Mouse (Mus musculus) Muller cell, postnatal 12 days (primary cell): Measurements from ENCODE around the gene Fgfr2.

Source experiments
- DNase-seq: peaks from one replicate; pipeline ENCODE4 v3.0.0-alpha.2; 2015; ENCODE audit errors: inconsistent ontology term

Fgfr2 gene

DNA sequence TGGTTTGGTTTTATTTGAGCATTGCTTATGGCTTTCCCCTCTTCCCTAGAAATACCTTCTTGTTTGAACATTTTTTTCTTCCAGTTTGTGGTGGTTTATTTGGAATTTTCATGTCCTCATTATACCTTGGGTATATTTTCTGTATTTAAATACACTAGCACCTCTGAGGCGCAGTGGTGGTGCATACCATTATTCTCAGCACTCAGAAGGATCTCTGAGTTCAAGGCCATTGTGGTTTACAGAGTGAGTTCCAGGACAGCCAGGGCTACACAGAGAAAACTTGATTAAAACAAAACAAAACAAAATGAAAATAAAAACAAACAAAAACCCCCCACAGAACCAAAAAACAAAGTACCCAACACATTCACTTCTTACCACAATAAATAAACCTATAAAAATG is 189.8 kb downstream of the Fgfr2 start:
- DNase-seq, result no peak

GRCm38 (mm10) chr7:132931560-132932351 is 191.4 kb downstream of the Fgfr2 start:
- peak; percentile 53 for DNase-seq

- peak; percentile 98 for DNase-seq
Observed at GRCm38 (mm10) chr7:132930850-132931559, 192.1 kb downstream of the Fgfr2 start, which contains the start of gene Zranb1. TSS of gene Zranb1 (plus strand) at chr7:132931142.

DNA sequence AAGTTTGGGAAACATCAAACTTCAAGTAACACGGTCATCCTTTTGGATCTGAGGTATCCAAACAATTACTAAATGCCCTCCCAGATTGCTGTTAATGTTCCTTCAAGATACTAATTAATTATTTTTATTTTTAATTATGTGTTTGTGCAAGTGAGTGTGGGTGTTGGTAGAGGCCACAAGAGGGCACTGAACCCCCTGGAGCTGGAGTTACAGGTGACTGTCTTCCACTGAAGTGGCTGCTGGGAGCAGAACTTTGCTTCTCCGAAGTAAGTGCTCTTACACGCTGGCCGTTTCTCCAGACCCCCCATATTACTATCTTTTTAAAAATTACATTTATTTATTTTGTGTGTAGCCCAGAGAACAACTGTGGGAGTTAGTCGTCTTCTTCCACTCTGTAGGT is 193.1 kb downstream of the Fgfr2 start:
- DNase-seq, result no peak

GRCm38 (mm10) chr7:132927201-132927600 is 195.9 kb downstream of the Fgfr2 start:
- DNase-seq, result no peak

- DNase-seq, result no peak
Observed at GRCm38 (mm10) chr7:132925227-132925626, 197.9 kb downstream of the Fgfr2 start.

- no peak for DNase-seq
Observed at GRCm38 (mm10) chr7:132921971-132922370, 201.2 kb downstream of the Fgfr2 start.

DNA sequence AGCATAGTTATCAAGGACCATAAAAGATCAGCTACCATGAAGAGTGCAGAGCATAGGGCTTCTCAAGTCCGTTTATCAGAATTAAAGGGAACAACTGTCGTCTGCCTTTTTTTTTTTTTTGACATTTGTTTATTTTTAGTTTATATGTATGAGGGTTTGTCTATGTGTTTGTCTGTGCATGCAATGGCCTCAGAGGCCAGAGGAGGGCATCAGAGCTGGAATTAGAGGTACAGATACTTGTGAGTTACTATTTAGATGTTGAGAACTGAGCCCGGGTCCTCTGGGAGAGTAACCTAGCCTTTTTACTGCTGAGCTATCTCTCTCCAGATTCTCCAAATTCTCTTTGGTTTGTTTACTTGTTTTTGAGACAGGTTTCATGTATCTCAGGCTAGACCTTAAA is 219.4 kb downstream of the Fgfr2 start:
- no peak for DNase-seq

DNA sequence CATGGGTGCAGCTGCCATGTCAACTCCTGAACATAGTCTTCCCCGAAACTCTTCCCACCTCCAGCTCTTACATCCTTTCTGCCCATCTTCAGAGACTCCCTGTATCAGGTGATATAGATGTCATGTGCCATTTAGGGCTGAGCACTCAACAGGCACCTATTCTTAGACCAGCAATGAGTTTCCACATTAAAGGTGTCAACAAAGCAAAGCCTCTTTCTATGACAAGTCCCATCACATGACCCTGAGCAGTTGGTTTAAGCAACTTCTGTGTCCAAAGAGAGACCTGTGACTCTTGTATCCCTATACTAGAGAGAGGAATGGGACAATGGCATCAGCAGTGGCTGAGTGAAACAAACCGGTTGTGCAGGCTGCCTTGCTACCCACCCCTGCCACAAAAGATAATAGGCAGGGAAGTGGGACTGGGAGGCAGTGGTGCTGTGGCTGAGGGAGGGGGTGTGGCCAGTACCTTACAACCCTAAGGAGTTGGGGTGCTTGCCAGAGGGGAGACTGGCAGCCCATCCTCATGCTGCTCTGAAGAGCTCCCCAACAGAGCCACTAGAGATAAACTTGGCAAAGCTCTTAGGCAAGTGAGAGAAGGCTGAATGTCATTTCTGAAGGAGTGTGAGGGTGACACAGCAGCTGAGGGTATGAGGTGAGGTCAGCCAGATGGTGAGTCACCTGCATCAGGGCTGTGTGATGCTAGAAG is 222.2 kb downstream of the Fgfr2 start:
- no peak for DNase-seq

DNA sequence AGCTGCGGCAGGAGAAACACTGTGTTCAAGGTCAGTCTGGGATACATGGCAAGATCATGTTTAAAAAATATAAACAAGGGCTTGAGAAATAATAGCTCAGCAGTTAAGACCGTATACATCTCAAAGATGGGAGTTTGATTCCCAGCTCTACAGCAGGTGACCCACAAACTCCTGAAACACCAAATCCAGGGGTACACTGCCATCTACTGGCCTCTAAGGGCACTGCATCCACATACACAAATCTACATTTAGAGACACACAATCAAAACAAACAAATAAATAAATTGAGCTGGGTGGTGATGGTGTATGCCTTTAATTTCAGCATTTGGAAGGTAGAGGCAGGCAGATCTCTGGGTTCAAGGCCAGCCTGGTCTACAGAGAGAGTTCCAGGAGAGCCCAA is 224.9 kb downstream of the Fgfr2 start:
- DNase-seq, result no peak

DNA sequence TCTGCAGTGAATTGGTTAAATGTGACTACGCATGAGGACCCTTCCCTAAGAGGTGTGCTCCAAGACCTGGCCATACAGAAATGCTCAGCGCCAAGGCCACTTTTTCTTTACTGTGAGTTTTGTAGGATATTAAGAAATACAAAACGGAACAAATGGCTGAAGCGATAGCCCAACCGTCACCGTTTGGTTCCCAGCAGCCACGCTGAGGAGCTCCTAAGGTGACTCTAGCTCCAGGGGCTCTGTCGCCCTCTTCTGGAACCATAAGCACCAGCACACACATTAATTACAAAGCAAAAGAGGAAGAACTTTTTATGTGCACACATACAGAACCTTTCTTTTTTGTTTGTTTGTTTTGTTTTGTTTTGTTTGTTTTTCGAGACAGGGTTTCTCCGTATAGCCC is 225.9 kb downstream of the Fgfr2 start:
- no peak for DNase-seq

- DNase-seq, result no peak
Observed at GRCm38 (mm10) chr7:132896206-132896815, 226.8 kb downstream of the Fgfr2 start.

GRCm38 (mm10) chr7:132894841-132895555 is 228.2 kb downstream of the Fgfr2 start:
- DNase-seq, result peak; percentile 51

DNA sequence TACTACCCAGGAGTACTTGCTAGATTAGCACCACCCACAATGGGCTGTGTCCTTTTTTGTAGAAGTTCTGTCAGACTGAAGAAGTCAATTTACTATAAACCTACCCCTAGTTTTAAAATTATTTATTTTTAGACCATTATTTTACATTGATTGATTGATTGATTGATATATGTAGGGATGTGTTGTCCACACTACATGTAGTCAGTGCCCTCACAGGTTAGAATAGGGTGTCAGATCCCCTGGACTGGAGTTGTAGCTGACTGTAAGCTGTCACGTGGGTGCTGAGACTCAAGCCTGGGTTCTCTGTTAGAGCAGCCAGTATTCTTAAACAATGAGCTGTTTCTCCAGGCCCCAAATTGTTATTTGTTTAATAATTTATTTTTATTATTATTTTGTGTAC is 229.8 kb downstream of the Fgfr2 start:
- no peak for DNase-seq

GRCm38 (mm10) chr7:132892806-132893205 is 230.3 kb downstream of the Fgfr2 start:
- DNase-seq, result no peak

DNA sequence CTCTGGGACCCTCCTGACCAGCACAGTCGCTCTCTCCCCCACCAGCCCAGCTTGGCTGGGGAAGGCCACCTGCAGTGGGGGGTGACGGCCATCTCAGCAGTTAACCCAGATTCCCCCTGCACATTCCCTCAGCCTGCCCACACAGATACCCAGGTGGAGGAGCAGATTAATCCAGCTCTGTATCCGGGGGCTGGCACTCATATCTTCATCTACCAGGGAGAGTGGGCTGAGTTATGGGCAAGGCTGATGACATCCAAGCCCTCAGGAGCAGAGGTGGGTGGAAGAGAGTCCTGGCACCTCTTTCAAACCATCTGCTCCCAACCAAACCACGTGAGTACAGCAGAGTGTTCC is 230.9 kb downstream of the Fgfr2 start:
- DNase-seq, result no peak

GRCm38 (mm10) chr7:132891561-132892310 is 231.4 kb downstream of the Fgfr2 start:
- DNase-seq, result no peak

DNA sequence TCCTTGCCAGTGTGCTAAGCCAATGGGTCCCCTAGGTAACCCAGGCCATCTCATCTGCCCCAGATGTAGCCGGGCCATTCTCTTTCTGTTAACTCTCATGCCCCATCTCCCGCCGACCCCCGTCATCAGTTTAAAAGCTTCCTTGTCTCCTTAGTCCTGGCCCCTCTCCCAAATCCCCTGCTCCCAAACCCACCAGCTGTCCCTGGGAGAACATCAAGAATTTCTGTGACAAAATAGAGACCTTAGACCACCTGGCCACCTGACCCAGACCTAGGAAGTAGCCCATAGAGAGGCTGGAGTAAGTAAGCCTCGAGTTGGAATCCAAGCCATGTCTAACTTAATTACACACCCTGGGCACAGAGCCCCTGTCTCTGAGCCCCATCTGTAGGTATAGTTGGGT is 232.9 kb downstream of the Fgfr2 start:
- DNase-seq, result no peak

DNA sequence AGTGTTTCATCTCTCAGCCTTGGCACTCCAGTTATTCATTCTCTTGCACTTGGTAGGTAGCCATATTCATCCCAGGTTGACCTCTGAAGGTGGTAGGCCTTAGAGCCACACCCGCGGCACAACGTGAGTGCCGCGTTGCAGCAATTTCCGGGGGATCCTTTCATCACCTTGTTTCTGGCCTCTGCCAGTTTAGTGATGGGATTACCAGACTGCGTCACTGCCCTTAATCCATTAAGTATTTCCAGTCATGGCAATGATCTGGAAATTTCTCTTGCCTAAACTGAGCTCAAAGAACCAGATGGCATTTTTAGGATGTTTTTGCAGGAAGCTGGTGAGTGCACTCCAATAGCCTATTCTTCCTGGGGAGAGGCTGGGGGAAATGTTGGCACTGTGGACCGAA is 233.5 kb downstream of the Fgfr2 start:
- DNase-seq, result no peak

- no peak for DNase-seq
Observed at GRCm38 (mm10) chr7:132888518-132889249, 234.5 kb downstream of the Fgfr2 start.
